Mouse (Mus musculus): ENCODE measurements around the gene Wdr81.

The Wdr81 gene

DNA sequence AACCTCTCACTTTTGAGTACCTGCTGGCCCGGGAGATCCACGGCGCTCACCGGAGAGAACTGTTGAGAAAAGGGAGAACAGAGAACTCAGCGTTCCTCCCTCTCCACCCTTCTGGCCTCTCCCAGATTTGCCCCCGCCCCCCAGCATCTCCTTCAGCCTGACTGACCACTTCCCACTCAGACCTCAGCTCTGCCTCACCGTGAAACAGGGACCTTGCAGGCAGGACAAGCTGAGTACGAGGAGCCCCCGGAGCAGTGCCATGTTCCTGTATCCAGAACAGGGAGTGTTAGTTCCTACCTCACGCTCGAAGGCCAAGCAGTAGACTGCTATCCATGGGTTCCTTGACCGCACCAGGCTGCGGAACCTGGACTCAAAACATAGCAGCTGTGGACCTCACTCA, 16.3 kb downstream of the Wdr81 start:
- DNase-seq (ENCODE audit: low spot score in 2 of 2) = no peak

- no peak for DNase-seq (ENCODE audit: low spot score in 2 of 2)
Observed at GRCm38 (mm10) chr11:75434138-75434537, 20.4 kb downstream of the Wdr81 start.

DNA sequence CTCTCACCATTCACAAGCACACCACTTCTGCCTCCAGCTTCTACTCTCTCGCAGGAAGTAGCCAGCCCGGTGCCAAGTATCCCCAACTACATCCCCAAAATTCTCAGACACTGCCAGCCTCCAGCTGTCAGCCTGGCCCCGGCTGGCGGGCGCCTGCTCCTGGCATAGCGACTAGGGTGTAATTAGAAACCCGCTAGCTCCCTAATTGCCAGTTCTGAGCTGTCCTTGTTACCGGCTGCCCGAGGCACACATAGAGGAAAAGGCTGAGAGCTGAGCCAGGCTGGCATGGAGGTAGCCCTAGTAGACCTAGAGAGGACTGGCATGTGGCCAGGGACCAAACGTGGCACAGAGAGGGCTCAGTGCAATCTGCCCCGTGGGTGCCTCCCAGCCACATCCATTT, 23.2 kb downstream of the Wdr81 start:
- DNase-seq (ENCODE audit: low spot score in 2 of 2) = no peak

- DNase-seq (ENCODE audit: low spot score in 2 of 2) = no peak
Observed at GRCm38 (mm10) chr11:75429019-75429705, 25.4 kb downstream of the Wdr81 start.

DNA sequence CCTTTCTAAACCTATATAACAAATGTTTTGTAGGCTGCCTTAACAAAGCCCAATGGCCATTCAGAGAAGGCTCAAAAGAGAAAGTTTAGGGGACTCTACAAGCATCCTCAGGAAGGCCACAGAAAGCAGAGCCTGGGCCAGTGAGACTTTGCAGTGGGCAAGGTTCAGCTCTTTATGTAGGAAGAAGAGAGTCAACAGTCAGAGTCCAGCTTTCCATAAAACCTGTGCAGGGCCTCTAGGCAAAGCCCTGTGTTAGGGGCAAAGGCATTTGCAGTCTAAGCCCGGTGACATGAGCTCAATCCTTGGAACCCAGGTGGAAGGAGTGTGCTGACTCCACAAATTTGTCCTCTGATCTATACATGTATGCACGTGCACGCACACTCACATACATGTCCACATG, 30.1 kb downstream of the Wdr81 start:
- DNase-seq (ENCODE audit: low spot score in 2 of 2) = no peak

DNA sequence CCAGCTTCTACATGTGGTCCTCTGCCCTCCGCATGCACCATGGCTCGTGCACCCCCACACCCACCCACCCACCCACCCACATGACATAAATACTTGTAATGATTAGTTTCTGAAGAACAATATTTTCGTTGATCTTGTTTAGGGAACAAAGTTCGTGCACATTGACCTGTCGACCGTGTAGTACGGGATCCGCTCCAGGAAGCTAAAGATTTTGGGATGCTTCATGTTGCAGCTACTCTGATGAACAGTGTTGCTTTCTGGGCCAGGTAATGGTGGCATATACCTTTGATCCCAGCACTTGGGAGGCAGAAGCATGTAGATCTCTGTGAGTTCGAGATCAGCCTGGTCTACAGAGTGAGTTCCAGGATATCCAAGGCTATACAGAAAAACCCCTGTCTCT, 30.5 kb downstream of the Wdr81 start:
- no peak for DNase-seq (ENCODE audit: low spot score in 2 of 2)

- no peak for DNase-seq (ENCODE audit: low spot score in 2 of 2)
Observed at GRCm38 (mm10) chr11:75423091-75423490, 31.4 kb downstream of the Wdr81 start.

GRCm38 (mm10) chr11:75422013-75422792, 32.3 kb downstream of the Wdr81 start, which contains the start of gene Serpinf1:
Gene Serpinf1 (minus strand): TSS chr11:75422701.
- no peak for DNase-seq (ENCODE audit: low spot score in 2 of 2)

GRCm38 (mm10) chr11:75421375-75422012, 33.0 kb downstream of the Wdr81 start:
- DNase-seq (ENCODE audit: low spot score in 2 of 2) = no peak

DNA sequence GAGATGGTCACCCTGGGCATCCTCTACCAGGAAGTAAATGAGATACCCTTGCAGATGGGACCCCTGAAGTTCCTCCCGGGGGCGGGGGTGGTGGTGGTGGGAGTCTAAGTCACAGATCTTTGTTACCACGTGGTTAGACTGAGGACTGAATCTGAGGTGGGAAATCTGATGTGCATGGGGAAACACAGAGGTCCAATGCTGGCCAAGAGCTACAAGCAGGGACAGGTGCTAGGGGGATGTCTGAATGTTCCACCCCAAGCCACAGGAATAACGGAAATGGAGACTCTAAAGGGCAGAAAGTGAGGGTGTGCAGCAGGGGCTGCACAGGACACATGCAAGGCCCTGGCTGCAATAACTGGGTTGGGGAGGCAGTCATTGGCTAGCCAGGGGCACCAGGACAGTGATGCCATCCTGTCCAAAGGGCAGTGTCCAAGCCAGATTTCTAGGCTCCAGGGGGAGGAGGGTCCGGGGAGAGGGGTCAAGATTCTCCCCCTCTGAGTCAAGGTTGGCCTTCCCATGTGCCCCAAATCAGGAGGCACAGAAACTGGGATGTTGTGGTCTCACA, 33.6 kb downstream of the Wdr81 start:
- no peak for DNase-seq (ENCODE audit: low spot score in 2 of 2)

DNA sequence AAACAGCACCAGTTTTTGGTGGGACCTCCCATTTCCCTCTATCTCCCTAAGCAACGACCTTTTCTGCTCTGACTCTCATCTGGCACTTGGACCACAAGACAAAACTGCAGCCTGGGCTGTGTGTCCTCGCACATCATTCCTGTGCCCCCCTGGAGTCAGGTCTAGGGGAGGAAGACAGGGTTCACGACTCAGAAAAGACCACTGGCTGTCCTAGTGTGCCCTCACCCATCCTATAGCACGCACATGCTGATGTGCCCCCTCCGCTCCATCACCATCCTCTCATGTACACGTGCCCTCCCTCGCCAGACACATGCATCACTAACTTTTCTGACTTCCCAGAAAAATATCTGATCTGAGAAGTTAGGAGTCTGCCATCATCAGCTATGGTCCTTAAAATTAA, 34.5 kb downstream of the Wdr81 start:
- no peak for DNase-seq (ENCODE audit: low spot score in 2 of 2)

DNA sequence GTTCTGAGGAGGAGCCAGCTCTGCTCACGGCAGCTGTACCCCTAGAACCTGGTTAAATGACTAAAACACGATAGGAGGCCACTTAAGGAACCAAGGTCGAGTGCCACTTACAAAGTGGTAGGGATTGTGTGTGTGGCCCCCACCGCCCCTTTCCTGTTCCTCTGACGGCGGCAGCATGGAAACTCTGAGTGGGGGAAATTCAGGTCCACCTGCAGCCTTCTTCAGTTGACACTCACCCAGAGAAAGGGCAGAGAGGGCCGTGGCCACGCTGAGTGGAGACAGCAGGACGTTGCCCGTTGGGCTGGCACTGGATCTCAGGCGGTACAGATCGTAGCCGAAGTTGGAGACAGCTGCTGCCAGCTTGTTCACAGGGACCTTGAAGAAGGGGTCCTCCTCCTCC, 38.5 kb downstream of the Wdr81 start:
- DNase-seq (ENCODE audit: low spot score in 2 of 2) = no peak

DNA sequence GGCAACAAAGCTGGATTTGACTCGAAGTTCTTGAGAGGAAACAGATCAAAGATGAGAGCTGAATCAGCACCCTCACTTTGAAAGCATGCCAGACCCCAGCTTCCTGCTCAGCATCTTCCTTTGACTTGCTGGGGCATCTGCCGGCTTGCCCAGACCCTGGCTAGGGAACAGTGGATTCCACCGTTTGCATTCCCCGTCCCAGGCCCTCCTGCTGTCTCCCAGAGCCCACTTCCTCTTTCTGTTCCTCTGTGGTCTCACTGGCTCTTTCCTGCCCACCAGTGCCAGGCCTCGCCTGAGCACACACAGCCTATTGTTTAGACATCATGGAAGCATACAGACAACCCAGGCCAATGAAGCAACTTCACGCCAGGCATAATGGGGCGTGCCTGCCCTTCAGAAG, 39.4 kb downstream of the Wdr81 start:
- no peak for DNase-seq (ENCODE audit: low spot score in 2 of 2)

- no peak for DNase-seq (ENCODE audit: low spot score in 2 of 2)
Observed at GRCm38 (mm10) chr11:75410591-75410990, 43.9 kb downstream of the Wdr81 start.

DNA sequence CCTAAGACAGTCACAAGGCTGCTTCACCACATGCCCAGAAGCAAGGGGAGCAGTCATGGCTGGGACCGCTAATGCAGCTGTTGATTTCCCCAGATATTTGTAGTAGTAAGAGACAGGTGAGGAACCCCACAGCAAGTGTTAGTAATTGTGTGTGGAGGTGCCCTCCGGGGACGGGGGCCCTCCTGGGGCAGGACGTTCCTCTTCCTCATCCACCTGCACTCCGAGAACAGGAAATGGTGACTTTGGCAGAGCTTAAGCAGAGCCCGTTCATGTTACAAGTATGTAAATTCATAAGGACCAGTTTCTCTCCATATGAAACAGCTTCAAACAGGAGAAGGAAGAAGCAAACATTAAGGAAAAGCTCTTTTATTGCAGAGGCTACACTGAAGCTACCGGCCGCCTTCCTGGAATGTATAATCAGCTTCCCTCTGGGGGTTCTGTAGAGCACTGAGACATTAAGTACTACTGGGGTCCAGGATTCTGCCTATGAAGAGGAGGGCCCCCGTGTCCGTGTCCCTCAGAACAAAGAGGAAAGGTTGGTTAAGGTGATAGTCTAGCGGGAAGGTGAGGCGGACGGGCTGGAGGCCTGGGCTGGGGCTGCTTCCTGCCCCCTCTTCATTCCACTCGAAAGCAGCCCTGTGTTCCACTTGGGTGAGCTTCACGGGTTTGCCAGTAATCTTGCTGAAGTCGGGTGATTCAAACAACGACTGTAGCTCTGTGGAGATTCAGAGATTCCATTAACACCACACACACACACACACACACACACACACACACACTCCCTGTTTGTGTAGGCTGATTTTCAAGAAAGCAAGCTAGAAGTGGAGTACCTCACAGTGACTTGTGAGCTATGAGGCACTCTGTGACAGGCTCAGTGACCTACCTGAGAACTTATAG, 44.6 kb downstream of the Wdr81 start:
- DNase-seq (ENCODE audit: low spot score in 2 of 2) = no peak

GRCm38 (mm10) chr11:75406865-75407264, 47.7 kb downstream of the Wdr81 start:
- DNase-seq (ENCODE audit: low spot score in 2 of 2) = peak in 1 of 2 experiments; percentile 23

- no peak for DNase-seq (ENCODE audit: low spot score in 2 of 2)
Observed at GRCm38 (mm10) chr11:75406104-75406503, 48.4 kb downstream of the Wdr81 start.

GRCm38 (mm10) chr11:75404801-75405200, 49.7 kb downstream of the Wdr81 start:
- no peak for DNase-seq (ENCODE audit: low spot score in 2 of 2)

- DNase-seq (ENCODE audit: low spot score in 2 of 2) = peak in 1 of 2 experiments; percentile 60
Observed at GRCm38 (mm10) chr11:75403301-75404052, 51.0 kb downstream of the Wdr81 start.

- DNase-seq (ENCODE audit: low spot score in 2 of 2) = peak; percentile 22 to 33
Observed at GRCm38 (mm10) chr11:75402271-75402690, 52.2 kb downstream of the Wdr81 start.

DNA sequence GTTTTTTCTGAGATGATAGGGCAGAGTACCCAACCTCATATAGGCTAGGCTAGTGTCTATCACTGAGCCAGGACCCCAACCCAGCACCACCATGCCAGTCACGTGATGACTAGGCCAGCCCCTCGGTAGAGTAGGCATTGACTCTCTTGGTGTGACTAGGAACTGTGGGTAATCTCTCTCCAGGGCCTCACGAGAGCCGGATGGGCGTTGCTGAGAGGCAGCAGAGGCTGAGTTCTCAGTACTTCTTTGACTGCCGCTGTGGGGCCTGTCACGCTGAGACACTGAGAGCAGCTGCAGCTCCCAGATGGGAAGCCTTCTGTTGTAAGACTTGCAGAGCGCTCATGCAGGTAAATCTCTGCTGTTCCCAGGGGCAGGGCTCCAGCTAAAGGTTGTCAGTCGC, 54.4 kb downstream of the Wdr81 start:
- DNase-seq (ENCODE audit: low spot score in 2 of 2) = no peak
